Mouse (Mus musculus) spleen, postnatal 36 days (tissue): ENCODE data around the gene Shc1.
A peak's percentile ranks its signal among the peaks of the same experiment; 100 is the strongest.
"Not testable (repeated sequence)": the region's sequence is repeated elsewhere in the genome, so short reads cannot be mapped to it uniquely, and the experiment has no call there.

Experiments used
- DNase-seq, 2 experiments: peaks; one replicate each; pipeline ENCODE4 v3.0.0; 2022; ENCODE audit warnings: low spot score in 2 of 2, mixed read lengths in 1 of 2

The Shc1 gene

DNA sequence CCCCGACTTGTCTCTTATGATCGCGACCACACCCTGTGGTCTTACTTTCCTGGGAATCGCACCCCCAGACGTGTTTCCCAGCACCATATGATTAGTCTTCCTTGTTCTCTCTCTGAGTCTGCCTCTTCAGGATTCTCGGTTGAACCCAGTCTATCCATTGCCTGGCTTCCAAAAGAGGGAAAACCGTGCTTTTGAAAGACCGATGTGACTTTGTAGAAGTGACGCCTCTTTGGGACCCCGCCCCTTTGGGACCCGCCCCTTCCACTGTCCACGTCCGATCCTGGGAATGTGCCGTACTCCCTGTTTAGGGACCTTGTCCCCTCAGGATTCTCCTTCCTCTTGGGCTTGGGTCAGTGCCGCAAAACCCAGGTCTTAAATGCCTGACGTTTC is 613 bp downstream of the Shc1 start:
- peak; percentile 32 to 57 for DNase-seq

GRCm38 (mm10) chr3:89419571-89419970 is 1.3 kb downstream of the Shc1 start:
- DNase-seq = no peak

- no peak for DNase-seq
These were observed 1.7 kb downstream of the Shc1 start for GRCm38 (mm10) chr3:89419981-89420380.

DNA sequence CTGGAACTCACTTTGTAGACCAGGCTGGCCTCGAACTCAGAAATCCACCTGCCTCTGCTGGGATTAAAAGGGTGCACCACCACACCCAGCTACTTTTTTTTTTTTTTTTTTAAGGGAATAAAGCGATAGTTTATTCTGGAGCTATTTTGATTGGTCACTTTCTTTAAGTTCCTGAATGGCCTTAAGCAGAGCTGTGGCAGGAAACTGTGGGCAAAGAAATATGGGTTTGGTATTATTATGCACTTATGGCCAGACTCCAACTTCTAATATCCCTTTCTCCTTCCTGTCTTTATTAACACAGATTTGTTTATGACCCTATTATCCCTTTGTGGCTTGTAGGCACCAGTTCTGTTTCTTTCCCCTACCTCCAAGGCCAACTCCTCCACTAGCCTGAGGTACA is 2.2 kb downstream of the Shc1 start:
- DNase-seq = no peak

DNA sequence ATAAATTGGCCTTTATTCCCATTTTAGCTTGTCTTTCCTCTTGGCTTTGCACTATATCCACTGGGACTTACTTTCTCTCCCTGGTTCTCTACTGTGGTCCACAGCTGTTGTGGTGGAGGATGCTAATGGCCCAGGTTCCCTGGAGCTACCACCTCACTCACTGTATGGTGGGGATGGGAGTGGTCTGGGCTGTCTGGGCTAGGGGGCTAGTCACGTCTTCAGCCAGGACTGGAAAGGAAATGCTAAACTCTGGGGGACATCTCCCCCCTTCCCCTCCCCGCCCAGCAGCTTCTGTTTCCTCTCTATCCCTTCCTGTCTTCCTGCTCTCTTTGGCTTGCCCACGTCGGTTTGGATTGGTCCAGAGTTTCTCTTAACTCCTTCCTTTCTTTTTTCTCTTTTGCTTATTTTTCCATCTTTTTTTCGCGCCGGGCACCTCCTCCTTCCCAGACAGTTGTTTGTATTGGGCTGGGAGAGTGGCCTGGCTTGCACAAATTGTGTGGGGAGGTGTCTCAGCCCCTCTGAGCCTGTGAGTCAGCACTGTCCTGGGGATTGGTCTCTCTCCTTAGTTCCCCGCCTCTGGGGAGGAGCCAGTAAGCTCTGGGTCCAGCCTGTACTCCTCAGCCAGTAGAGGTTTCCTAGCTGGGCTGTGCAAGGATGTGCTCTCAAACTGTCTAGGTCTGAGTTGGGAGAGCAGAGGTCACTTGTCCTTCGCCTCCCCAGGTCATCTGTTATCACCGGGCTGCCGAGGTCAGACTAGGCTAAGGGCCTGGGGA is 2.9 kb downstream of the Shc1 start:
- DNase-seq = peak; percentile 64 to 76

DNA sequence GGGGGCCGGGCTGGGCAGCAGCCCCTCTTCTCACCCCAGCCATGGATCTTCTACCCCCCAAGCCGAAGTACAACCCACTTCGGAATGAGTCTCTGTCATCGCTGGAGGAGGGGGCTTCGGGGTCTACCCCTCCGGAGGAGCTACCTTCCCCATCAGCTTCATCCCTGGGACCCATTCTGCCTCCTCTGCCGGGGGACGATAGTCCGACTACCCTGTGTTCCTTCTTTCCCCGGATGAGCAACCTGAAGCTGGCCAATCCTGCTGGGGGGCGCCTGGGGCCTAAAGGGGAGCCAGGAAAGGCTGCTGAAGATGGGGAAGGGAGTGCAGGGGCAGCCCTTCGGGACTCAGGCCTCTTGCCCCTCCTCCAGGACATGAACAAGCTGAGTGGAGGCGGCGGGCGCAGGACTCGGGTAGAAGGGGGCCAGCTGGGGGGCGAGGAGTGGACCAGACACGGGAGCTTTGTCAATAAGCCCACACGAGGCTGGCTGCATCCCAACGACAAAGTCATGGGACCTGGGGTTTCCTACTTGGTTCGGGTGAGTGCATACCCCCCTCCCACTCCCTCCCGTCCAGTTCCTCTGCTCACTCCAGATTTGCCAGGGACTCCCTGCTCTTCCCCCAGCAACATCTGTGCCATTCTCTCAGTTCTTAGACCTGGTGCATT is 3.7 kb downstream of the Shc1 start:
- no peak for DNase-seq

DNA sequence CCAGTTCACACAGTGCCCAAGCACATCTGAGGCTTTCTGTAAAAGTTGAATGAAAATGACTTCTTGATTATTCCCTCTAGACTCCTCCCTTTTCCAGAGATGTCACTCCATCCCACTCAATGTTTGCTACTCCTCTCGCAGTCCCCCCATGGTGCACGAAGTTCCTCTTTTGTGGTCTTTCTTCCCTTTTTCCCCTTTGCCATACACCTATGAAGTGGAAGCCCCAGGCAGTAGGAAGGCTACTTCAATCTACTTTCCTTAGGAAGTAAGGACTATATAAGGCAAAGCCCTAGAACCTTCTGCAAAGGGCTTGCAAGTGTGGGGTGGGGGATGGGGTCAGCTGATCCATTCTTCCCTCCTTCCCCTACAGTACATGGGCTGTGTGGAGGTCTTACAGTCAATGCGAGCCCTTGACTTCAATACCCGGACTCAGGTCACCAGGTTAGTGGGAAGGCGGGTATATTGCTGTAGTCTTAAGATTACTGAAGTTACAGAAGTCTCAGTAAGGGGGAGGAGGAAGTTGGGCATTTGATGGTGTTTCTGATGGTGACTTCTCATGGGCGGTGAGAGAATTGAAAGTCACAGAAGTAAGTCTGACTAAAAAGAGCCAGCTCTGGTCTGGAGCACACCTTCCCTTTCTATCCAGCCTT is 4.4 kb downstream of the Shc1 start:
- no peak for DNase-seq

DNA sequence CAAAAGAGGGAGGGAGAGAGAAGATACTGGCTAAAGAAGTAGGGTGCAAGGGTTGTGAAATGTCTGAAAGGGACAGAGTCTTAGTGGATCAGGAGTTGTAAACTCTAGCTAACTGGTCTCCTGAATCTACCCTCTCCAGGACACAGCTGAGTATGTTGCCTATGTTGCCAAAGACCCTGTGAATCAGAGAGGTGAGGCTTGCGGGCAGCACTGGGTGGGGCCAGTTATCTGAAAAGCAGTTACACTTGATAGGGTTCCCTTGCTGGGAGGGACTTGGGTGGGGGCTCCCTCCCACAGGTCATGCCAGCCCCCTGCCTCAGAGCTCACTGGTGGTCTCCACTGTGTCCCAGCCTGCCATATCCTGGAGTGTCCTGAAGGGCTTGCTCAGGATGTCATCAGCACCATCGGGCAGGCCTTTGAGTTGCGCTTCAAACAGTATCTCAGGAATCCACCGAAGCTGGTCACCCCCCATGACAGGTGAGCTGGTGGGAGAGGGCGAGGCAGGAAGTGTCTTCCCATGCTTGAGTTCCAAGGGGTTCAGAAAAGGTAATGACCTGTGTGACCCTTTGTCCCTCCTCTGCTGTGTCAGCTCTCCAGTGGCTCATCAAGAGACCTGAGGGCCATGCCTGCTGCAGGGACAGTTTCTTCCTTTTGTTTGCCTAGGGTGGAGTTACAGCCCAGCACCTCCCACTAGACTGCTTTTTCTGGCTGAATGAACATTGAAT is 6.3 kb downstream of the Shc1 start:
- DNase-seq = no peak

DNA sequence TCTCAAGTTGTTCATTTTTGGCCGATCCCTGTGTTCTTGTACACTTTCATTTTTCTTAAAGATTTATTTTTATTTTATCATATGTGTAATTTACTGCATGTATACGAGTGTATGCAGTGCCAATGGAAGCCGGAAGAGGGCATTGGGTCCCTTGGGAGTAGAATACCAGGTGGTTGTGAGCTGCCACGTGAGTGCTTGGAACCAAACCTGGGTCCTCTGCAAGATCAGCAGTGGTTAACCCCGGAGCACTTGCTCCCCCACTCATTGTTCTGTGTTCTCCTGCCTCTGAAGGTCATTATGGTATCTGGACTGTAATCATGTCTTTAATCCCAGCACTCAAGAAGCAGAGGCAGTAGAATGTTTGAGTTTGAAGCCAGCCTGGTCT is 6.9 kb downstream of the Shc1 start:
- DNase-seq = no peak

DNA sequence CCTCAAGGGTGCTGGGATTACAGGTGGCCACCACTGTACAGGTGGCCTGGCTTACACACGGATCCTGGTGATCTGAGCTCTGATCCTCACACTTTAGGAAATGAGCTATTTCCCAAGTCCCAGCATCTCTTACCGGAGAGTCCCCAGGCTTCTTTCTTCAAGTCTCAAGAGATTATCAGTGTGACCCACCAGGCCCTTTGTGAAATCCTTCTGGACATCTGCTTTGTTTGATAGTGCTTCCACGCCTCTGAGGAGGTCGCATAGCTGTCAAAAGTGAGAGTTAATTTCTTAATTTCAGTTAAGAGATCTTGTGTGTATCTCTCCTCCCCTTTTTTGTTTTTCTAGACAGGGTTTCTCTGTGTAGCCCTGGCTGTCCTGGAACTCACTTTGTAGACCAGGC is 7.6 kb downstream of the Shc1 start:
- DNase-seq = peak in 1 of 2 experiments; percentile 37

DNA sequence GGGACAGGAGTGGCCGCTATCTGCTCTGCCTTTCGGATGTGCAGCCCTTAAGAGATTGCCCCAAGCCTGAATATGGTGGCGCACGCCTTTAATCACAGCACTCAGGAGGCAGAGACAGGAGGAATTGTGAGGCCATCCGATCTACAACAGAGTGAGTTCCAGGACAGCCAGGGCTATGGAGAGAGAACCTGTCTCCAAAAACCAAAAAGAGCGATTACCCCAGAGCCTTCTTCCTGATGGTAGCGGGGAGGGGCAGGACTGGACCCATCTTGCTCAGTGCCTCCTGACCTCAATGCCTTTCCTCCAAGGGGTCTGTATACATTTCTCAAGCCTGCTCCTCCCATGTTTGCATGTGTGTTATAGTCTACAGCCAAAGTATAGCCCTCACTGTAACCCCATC is 10.8 kb downstream of the Shc1 start:
- not testable (repeated sequence) for DNase-seq

DNA sequence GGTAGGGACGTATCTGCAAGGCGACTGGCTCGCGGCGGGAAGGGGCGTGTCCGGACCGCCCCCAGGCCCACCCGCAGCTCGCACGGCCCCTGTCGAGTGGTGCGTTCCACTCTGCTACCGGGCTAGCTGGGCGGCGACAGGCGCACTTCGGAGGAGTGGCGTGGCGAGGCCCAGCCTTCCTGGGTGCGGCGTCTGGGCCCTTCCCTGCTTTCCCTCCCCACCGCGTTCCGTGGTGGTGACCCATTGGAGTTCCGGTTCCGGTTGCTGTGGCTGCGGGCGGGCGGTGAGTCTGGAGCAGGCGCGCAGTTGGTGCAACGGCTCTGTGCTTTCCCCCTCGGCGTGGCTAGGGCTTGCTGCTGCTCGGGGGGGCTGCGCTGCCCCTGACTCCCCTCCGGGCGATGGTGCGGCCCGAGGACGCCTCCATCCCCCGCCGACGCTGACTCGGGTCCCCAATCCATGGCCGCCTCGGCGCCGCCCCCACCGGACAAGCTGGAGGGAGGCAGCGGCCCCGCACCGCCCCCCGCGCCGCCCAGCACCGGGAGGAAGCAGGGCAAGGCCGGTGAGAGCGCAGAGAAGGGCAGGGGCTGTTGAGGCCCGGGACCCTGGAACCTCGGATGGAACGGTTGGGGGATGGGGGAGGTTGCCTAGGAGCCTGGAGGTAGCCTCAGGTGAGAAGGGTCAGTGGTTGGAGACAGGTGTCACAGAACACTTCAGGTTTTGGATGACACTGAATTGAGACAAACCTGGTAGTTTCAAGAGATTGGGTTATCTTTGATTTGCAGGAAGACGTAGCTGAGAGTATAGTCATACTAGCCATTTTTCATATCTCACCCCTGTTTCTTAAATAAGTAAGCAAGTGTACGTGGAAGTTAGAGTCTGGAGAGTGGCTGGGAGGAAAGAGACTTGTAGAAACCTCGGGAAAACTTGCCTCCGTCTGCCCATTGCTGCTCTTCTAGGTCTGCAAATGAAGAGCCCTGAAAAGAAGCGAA is 12.2 kb downstream of the Shc1 start, which contains the start of gene Pygo2:
Pygo2 (plus strand) TSS at position 44 of the 989 bp plus-strand sequence.
- peak; percentile 94 to 95 for DNase-seq

GRCm38 (mm10) chr3:89432606-89433005 is 14.4 kb downstream of the Shc1 start:
- DNase-seq = no peak

DNA sequence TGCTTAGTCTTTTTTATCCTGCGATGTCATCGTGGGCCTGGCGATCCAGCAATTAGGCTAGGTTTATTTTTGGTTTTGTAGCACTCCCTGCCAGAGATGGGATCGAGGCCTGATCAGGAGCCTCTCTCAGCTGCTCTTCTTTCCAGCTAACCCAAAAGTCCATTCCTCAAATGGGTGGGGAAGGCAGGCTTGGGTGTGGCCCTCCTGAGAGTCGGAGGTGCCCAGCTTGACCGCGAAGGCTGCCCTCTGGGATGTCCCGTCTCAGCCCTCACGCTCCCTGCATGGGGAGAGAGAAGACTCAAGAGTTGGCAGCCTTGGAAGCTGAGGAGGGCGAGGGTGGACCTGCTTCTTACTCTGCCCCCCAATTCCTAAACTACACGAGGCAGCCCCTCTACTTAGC is 16.3 kb downstream of the Shc1 start:
- no peak for DNase-seq

DNA sequence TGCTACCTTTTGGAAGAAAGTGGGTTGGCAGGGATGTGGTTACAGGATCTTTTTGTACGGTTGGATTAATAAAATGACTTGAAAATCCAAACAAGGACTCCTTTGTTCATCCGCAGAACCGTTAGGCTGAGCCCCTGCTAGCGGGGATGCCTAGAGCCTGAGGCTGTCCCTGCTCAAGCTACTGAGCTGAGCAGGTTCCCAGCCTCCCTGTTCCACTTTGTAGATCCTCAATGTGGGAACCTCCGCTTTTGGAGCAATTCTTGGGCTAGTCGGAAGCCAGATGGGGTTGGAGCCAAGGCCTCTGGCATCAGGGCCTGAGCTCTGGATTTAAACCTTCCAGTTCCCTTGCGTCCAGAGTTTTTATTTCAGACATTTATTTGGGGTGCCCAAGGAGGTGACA is 16.8 kb downstream of the Shc1 start:
- no peak for DNase-seq

- DNase-seq = peak; percentile 77 to 79
These were observed 18.2 kb downstream of the Shc1 start, which contains the start of gene Pbxip1 for GRCm38 (mm10) chr3:89436176-89437113. TSS of gene Pbxip1 (plus strand) at chr3:89436706.

DNA sequence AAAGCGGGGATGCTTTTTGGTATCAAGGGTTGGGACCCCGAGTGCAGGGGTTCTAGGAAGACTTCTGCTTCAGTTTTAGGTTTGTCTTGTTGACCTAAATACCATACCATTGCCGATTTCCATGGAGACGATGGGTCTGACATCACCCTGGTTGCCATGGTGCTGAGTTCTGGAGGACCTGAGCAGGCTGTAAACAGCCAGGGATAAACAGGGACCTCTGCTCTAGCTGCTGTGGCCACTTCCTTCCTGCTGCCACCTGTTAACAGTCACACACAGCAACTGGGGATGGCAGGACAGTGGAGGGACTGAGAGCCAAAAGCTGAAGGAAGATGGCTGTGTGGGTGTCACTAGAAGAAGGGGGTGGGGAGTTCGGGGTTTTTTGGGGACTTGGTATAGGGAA is 19.0 kb downstream of the Shc1 start:
- DNase-seq = peak; percentile 55 to 60

DNA sequence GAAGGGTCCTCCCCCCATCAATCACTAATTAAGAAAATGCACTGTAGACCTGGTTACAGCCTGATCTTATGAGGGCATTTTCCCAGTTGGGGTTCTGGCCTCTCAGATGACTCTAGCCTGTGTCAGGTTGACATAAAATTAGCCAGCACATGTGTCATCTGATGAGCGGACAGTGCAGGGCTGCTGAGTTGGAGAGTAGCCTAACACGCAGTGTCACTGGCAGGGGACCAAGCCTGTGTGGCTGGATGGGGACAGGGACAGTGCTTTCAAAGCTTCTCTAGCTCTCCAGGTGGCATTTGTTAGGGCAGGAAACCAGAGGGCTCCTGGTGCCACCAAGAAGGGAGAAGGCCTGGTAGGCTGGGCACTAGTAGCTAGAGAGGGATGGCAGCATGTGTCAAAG is 22.4 kb downstream of the Shc1 start:
- no peak for DNase-seq

DNA sequence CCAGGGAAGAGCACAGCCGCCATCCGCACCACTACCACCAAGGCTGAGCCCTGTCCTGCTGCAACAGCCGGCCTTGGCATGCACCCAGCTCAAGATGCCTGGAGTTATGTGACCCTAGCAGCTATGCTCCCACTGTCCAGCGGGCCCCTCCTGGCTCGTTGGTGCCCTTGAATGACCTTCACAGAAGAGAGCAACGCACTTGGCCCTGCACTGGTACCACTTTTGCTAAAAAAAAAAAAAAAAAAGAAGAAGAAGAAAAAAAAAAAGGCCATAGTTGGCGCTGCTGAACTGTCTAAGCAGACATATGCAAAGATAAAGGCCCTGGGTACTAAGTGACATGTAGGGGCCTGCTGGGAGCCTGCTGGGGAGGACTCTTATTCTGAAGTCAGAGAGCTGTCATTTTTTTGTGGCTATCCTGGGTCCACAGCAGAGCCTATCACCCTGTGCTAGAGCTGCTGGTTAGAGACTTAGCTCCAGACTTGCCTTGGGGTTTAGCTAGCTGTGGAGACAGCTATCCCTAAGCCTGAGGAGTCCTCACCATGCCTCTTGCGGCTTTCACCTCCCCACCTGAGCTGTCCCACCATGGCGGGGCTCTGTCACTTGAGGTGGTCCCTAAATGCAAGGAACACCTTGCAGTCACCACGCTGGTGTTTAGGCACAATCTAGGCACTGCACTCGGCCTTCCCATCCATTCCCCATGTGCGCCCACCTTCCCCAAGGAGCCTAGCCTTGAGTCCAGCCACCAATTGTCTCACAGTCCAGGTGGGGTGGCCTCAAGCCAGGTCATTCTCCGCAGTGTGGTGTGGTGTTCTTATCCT is 30.7 kb downstream of the Shc1 start:
- DNase-seq = peak; percentile 37 to 38
